Mouse (Mus musculus) lung, embryonic 16.5 days (tissue): Measurements from ENCODE around the gene Hmcn1. TPM values are rescaled to one million over a fixed set of nuclear protein-coding genes. Genes with fewer than 3 reads are reported as not detected.

Source experiments
- ATAC-seq: fragments of 200-750 bp; cut with Nextera tagmentation; 2 replicates; pipeline ENCODE4 v1.8.0; 2017; ENCODE audit warnings: low read depth, mild to moderate bottlenecking, moderate library complexity
- H3K27ac ChIP-seq: fragments of 300-500 bp; sonication (generic); 2 replicates; pipeline ENCODE4 v1.5.1; 2014; ENCODE audit warnings: mild to moderate bottlenecking, control low read depth, low read length
- H3K27me3 ChIP-seq: fragments of 300-500 bp; sonication (generic); 2 replicates; pipeline ENCODE4 v1.6.1; 2014; ENCODE audit warnings: low read depth, low read length, mixed read lengths; ENCODE audit not compliant: control insufficient read depth, insufficient read depth
- H3K36me3 ChIP-seq: fragments of 300-500 bp; sonication (generic); 2 replicates; pipeline ENCODE4 v1.6.1; 2014; ENCODE audit warnings: low read length; ENCODE audit not compliant: control insufficient read depth, insufficient read depth
- H3K4me1 ChIP-seq: fragments of 300-500 bp; sonication (generic); replicated peaks from 2 replicates; pipeline ENCODE4 v1.6.1; 2014; ENCODE audit warnings: low read length, mixed read lengths; ENCODE audit not compliant: control insufficient read depth, insufficient read depth
- H3K4me2 ChIP-seq: fragments of 300-500 bp; sonication (generic); 2 replicates; pipeline ENCODE4 v1.6.1; 2014; ENCODE audit warnings: low read depth, low read length, control low read depth
- H3K4me3 ChIP-seq: fragments of 300-500 bp; sonication (generic); 2 replicates; pipeline ENCODE4 v1.5.1; 2014; ENCODE audit warnings: mild to moderate bottlenecking, low read length, control low read depth
- H3K9ac ChIP-seq: fragments of 300-500 bp; sonication (generic); 2 replicates; pipeline ENCODE4 v1.6.1; 2014; ENCODE audit warnings: low read length, control low read depth
- H3K9me3 ChIP-seq: fragments of 300-500 bp; sonication (generic); 2 replicates; pipeline ENCODE4 v1.6.1; 2016; ENCODE audit warnings: low read length; ENCODE audit not compliant: control insufficient read depth
- WGBS: fragments of 180-500 bp; shearing (Covaris S2); extraction: QIAGEN DNeasy Blood & Tissue Kit; methylation state at CpG from one replicate; pipeline ENCODE4 v1.1.7; 2014; 5-methylcytosine and 5-hydroxymethylcytosine counted together
- polyA plus RNA-seq: library from polyadenylated mRNA; unstranded; fragments of >200 nt; fragmentation: Nextera tagmentation; extraction: Ambion mirVana; gene quantifications from 2 replicates; pipeline ENCODE4 v1.2.1, GENCODE M21; 2015

The Hmcn1 gene
- polyA plus RNA-seq, 1 experiment from 2014 or later, result 12.0 TPM

- 38% methylated on average over 6 of the region's 6 CpGs for WGBS
- H3K9me3 ChIP-seq, result no peaks in the 10 kb centered on the region
- no peak overlapping the region for H3K9ac ChIP-seq
- H3K4me2 ChIP-seq, result no peak overlapping the region
- no peak overlapping the region for H3K27ac ChIP-seq
- H3K4me1 ChIP-seq, result peaks cover 5% of the 10 kb centered on the region
- H3K36me3 ChIP-seq, result no peaks in the 10 kb centered on the region
- ATAC-seq, result no peak
- H3K27me3 ChIP-seq, result no peaks in the 10 kb centered on the region
- no peak overlapping the region for H3K4me3 ChIP-seq
These were observed 73.0 kb downstream of the Hmcn1 start for GRCm38 (mm10) chr1:150920276-150920675.

DNA sequence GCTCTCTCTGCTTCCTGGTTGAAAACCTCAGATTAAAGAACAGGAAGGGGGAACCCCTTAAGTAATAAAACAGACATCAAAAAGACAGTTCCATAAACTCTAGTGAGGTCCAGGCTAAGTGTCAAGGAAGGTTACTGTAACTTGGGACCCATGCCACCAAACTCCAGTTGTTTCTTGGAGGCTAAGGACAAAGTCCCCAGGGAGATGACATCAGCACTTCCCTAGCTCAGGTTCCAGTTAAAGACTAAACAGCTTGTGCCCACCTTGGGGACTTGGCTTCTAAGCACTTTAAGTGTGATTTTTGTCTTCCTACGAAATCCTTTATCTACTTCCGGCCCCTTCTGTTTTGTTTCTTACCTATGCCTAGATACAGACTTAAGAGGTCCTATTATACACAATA, 78.3 kb downstream of the Hmcn1 start:
- Histone ChIP-seq H3K9me3 (no peaks in the 10 kb centered on the region), H3K4me1 (peaks cover 8% of the 10 kb centered on the region), H3K27me3 (no peaks in the 10 kb centered on the region), H3K9ac (no peak overlapping the region), H3K4me3 (no peak overlapping the region), H3K4me2 (no peak overlapping the region), H3K27ac (peak overlapping the region; percentile 4; the same call in 1 of the 2 replicates), H3K36me3 (no peaks in the 10 kb centered on the region)
- ATAC-seq, result no peak
- 46% methylated on average over 2 of the region's 2 CpGs for WGBS

DNA sequence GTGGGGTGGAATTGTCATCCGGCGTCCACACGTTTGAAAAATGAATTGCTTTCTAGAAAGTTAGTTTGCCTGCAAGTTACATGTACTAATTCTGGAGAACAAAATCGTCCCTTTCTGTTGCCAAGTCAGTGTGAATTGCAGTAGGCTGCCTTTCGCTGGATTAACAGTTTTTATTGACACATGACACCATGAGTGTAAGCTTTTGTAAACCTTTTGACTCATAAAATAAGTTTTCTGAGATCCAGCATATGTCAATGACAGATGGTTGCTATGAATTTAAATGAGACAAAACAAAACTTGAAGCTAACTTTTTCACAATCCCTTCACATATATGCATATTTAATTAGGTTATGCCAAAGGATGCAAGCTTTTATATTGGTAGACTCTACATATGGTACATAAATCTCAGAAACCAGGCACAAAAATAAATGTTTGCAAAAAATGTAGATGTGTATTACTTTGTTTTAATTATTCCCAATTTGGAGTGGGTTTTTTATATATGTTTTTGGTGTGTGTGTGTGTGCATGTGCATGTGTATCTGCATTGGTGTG, 79.6 kb downstream of the Hmcn1 start:
- no peaks in the 10 kb centered on the region for H3K27me3 ChIP-seq
- 85% methylated on average over 5 of the region's 5 CpGs for WGBS
- no peak overlapping the region for H3K27ac ChIP-seq
- no peaks in the 10 kb centered on the region for H3K36me3 ChIP-seq
- ATAC-seq, result no peak
- H3K4me1 ChIP-seq, result peaks cover 8% of the 10 kb centered on the region
- H3K9ac ChIP-seq, result no peak overlapping the region
- H3K9me3 ChIP-seq, result no peaks in the 10 kb centered on the region
- H3K4me3 ChIP-seq, result no peak overlapping the region
- H3K4me2 ChIP-seq, result no peak overlapping the region

- Histone ChIP-seq H3K4me2 (no peak overlapping the region), H3K27ac (no peak overlapping the region), H3K4me3 (no peak overlapping the region), H3K27me3 (no peaks in the 10 kb centered on the region), H3K9me3 (no peaks in the 10 kb centered on the region), H3K9ac (no peak overlapping the region), H3K36me3 (no peaks in the 10 kb centered on the region), H3K4me1 (no peaks in the 10 kb centered on the region)
- ATAC-seq, result no peak
- 76% methylated on average over 2 of the region's 2 CpGs for WGBS
These were observed 83.6 kb downstream of the Hmcn1 start for GRCm38 (mm10) chr1:150909642-150910041.

DNA sequence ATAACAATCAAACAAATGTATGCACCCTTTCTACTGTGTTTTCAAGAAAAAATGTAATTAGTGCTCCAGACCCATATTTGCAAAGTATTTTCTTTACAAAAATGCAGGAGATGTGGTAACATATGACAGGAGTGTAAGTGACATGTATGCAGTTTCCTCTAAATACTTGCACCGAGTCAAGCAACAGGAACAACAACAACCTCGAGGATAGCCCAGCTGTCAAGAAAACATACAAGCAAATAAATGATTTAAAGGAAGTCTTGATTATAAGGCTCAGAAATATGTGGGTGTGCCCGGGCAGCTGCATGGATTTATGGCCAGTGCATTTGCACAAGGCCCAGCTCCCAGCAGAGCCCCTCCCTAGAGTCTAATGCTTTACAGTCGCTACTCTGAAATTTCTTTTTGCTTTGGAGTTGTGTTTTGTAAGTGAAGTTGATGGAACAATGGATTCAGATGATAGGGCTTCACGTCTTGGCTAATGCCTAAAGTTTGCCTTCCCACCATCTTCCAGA, 99.5 kb downstream of the Hmcn1 start:
- H3K9me3 ChIP-seq, result no peaks in the 10 kb centered on the region
- 51% methylated on average over 5 of the region's 5 CpGs for WGBS
- ATAC-seq, result no peak
- H3K9ac ChIP-seq, result no peak overlapping the region
- no peak overlapping the region for H3K4me3 ChIP-seq
- no peaks in the 10 kb centered on the region for H3K27me3 ChIP-seq
- no peak overlapping the region for H3K4me2 ChIP-seq
- no peak overlapping the region for H3K27ac ChIP-seq
- H3K4me1 ChIP-seq, result peaks cover 4% of the 10 kb centered on the region
- no peaks in the 10 kb centered on the region for H3K36me3 ChIP-seq

DNA sequence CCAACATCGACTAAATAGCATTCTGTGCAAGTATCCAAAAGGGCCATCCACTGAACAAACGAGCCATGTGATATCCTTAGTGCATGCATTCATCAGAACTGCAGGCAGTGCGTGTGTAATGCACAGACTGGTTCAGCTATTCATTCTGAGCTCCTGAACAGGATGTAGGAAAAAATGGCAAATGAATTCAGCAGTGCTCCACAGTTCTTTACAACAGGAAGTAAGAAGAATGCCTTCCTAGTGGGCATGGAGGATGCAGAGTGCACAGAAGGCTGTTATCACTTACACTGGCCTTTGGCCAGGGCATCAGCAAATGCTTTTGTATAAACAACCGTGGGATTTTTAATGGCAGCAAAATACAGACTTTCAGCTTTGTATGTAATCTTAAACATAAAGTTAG, 103.2 kb downstream of the Hmcn1 start:
- Histone ChIP-seq H3K9ac (no peak overlapping the region), H3K4me1 (no peaks in the 10 kb centered on the region), H3K36me3 (no peaks in the 10 kb centered on the region), H3K4me3 (no peak overlapping the region), H3K9me3 (no peaks in the 10 kb centered on the region), H3K4me2 (no peak overlapping the region), H3K27me3 (no peaks in the 10 kb centered on the region), H3K27ac (no peak overlapping the region)
- ATAC-seq, result peak; percentile 62
- 62% methylated on average over 4 of the region's 4 CpGs for WGBS

DNA sequence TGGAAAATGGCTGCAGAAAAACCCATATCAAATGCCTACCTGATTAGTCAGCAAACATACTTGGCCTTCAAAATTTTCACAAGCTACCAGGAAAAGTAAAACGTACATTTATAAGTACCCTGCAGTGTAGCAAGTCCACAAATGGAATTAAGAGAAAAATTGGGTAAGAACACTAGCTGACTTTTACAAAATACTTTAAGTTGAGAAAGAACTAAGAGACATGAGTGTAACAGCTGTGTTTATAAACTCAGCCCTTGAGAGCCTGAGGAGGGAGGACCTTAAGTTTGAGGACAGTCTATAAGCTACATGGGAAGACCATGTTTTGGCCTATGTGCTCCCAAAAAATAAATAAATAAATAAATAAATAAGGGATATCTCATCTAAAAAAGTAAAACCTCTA, 107.0 kb downstream of the Hmcn1 start:
- no peak for ATAC-seq
- no peak overlapping the region for H3K4me2 ChIP-seq
- no peaks in the 10 kb centered on the region for H3K36me3 ChIP-seq
- no peaks in the 10 kb centered on the region for H3K27me3 ChIP-seq
- no peaks in the 10 kb centered on the region for H3K9me3 ChIP-seq
- no peak overlapping the region for H3K4me3 ChIP-seq
- WGBS, result 60% methylated on average over 1 of the region's 1 CpGs
- H3K9ac ChIP-seq, result no peak overlapping the region
- no peaks in the 10 kb centered on the region for H3K4me1 ChIP-seq
- no peak overlapping the region for H3K27ac ChIP-seq

DNA sequence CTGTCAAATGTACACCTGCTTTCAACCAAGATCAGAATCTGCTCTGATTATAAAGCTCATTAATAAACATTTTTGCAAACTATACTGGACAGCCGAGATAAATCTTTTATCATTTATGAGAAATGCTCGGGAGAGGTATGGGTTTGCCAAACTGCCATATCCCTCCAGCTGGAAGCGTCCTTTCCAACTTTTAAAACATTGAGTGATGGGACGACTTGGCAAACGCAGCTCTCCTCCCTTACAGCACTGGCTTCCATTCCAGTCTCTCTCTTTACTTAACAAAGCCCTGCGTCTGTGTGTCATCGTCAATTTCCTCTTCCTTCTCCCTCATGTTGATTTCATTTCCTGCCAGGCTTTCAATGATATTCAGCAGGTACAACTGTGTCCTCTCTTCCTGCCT, 114.8 kb downstream of the Hmcn1 start:
- peak overlapping the region; percentile 53 for H3K27ac ChIP-seq
- H3K4me1 ChIP-seq, result peaks cover 8% of the 10 kb centered on the region
- H3K36me3 ChIP-seq, result no peaks in the 10 kb centered on the region
- no peaks in the 10 kb centered on the region for H3K9me3 ChIP-seq
- no peak overlapping the region for H3K4me2 ChIP-seq
- 25% methylated on average over 7 of the region's 7 CpGs for WGBS
- peak; percentile 75 for ATAC-seq
- no peak overlapping the region for H3K4me3 ChIP-seq
- H3K9ac ChIP-seq, result no peak overlapping the region
- no peaks in the 10 kb centered on the region for H3K27me3 ChIP-seq

- H3K9me3 ChIP-seq, result no peaks in the 10 kb centered on the region
- H3K27me3 ChIP-seq, result no peaks in the 10 kb centered on the region
- no peaks in the 10 kb centered on the region for H3K36me3 ChIP-seq
- H3K4me2 ChIP-seq, result no peak overlapping the region
- H3K4me1 ChIP-seq, result peaks cover 8% of the 10 kb centered on the region
- peak; percentile 76 for ATAC-seq
- H3K27ac ChIP-seq, result peak overlapping the region; percentile 53
- H3K9ac ChIP-seq, result no peak overlapping the region
- 24% methylated on average over 4 of the region's 4 CpGs for WGBS
- H3K4me3 ChIP-seq, result no peak overlapping the region
These were observed 115.3 kb downstream of the Hmcn1 start for GRCm38 (mm10) chr1:150877920-150878319.

- H3K9ac ChIP-seq, result no peak overlapping the region
- H3K27ac ChIP-seq, result no peak overlapping the region
- H3K4me1 ChIP-seq, result peaks cover 8% of the 10 kb centered on the region
- no peak for ATAC-seq
- H3K9me3 ChIP-seq, result no peaks in the 10 kb centered on the region
- no peak overlapping the region for H3K4me3 ChIP-seq
- H3K4me2 ChIP-seq, result no peak overlapping the region
- WGBS, result 77% methylated on average over 5 of the region's 5 CpGs
- no peaks in the 10 kb centered on the region for H3K27me3 ChIP-seq
- H3K36me3 ChIP-seq, result no peaks in the 10 kb centered on the region
These were observed 119.2 kb downstream of the Hmcn1 start for GRCm38 (mm10) chr1:150874025-150874424.
